Mouse (Mus musculus) testis, adult 2 months (tissue): ENCODE measurements around the gene Atad1.

Source experiments
- CTCF ChIP-seq: fragments of 200-500 bp; IDR thresholded peaks from 2 replicates; pipeline ENCODE4 v1.5.1; 2012; ENCODE audit warnings: low read depth, mild to moderate bottlenecking, inconsistent platforms, low read length, moderate library complexity; ENCODE audit not compliant: control insufficient read depth, insufficient read depth, insufficient replicate concordance
- POLR2A ChIP-seq: fragments of 200-500 bp; IDR thresholded peaks from 2 replicates; pipeline ENCODE4 v1.6.1; 2012; ENCODE audit warnings: low read depth, mild to moderate bottlenecking, inconsistent platforms, low read length, moderate library complexity; ENCODE audit not compliant: control insufficient read depth

- TF ChIP-seq CTCF (no peak), POLR2A (no peak)
Measured at GRCm38 (mm10) chr19:32762493-32762892, 22.9 kb upstream of the Atad1 start.
